8 mouse cellular contexts compared by ENCODE assay signal in the genomic region with DNA sequence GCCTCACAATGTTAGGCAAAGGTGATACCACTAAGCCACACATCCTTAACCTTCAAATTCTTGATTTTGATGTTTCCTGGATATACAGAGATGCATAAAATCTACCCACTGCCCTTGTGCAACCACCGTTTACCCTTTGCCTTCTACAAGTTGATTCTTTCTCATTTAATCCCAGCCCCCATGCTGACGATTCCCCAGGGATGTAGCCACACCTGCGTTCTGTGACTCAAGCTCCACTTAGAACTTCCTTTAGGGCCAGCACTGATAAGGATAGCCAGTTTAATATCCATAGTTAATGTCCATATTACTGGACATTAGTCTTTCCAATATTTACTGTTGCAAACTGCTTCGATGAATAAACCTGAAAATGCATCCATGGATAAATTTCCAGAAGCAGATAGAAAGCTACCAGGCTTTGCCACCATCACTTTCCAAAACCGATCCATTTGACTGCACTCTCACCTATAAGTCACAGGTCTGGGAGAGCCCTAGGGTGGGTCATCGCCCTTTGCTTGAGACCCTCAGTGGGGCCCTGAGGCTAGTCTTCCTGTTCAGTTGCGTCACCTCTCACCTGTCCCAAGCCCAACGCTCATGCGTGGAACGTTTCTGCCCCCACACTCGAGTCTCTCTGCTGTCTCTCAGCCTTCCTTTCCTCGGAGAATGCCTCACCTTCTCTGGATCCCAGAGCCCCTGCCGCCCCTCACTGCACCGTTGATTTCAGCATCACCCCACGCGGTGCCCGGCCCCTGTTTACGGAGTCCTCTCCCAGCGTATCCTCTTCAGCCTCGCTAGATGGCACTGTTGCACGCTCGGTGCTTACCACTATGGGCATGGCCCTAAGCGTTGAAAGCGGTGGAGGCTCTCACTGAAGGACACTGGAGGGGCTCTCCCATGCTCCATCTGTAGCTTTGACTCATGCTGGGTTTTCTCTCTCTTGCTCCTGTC. TPM values are rescaled to one million over a fixed set of nuclear protein-coding genes. Genes with fewer than 3 reads are reported as not detected.
A peak's percentile ranks its signal among the peaks of the same experiment; 100 is the strongest.
DNase-seq lines count a peak whose midpoint lies in the region; ATAC-seq lines count a peak whose summit lies in the region.

No protein-coding gene starts in this region.

- peak; percentile 76 for DNase-seq in T-cell, adult 2 months (ENCODE audit: low spot score)
- DNase-seq in cerebellum, adult 9-11 months = peak; percentile 63
- DNase-seq in frontal cortex, adult 2 months (ENCODE audit: extremely low spot score in 1 of 2, low spot score in 1 of 2) = peak; percentile 28 to 82
- peak; percentile 57 to 60 for DNase-seq in layer of hippocampus, postnatal 36 days
- DNase-seq in lung, postnatal 36 days = peak; percentile 84
- peak; percentile 74 for DNase-seq in right cerebral cortex, adult 18-20 months
- peak; percentile 79 for DNase-seq in urinary bladder, postnatal 14 days (ENCODE audit: low spot score)

- H3K4me3 ChIP-seq in hindbrain, embryonic 12.5 days = peak overlapping the region; percentile 75

- H3K9ac ChIP-seq in hindbrain, embryonic 12.5 days = peak overlapping the region; percentile 52

- 7% methylated on average over 24 of the region's 24 CpGs for WGBS in hindbrain, embryonic 12.5 days

- peaks cover 24% of the 10 kb centered on the region for H3K4me1 ChIP-seq in hindbrain, embryonic 12.5 days

- peak overlapping the region; percentile 70; the same call in 1 of the 2 replicates for H3K27ac ChIP-seq in hindbrain, embryonic 12.5 days

- no peaks in the 10 kb centered on the region for H3K9me3 ChIP-seq in hindbrain, embryonic 12.5 days (replicated peaks)

- H3K4me2 ChIP-seq in hindbrain, embryonic 12.5 days (replicated peaks) = peak overlapping the region; percentile 97

- no peaks in the 10 kb centered on the region for H3K27me3 ChIP-seq in hindbrain, embryonic 12.5 days

- no peaks in the 10 kb centered on the region for H3K36me3 ChIP-seq in hindbrain, embryonic 12.5 days

- peak; percentile 71 for ATAC-seq in hindbrain, embryonic 12.5 days (ENCODE audit: low FRiP score)

RNA-seq across cellular contexts. Expression of gene Kif23, which starts 1.1 kb away (rescaled TPM):
- polyA plus RNA-seq in frontal cortex, adult 2 months (2012; rRNA removed) = 2.5 and 2.9 TPM in 2 replicates
- polyA plus RNA-seq in hindbrain, embryonic 12.5 days (2016; fragmentation: Nextera tagmentation; extraction: Ambion mirVana) = 72.2 and 75.6 TPM in 2 replicates
- total RNA-seq in layer of hippocampus, postnatal 36 days (2021) = 1 to 10 TPM; 1.2 to 2.3 TPM

RNA-seq across cellular contexts. Expression of gene Rplp1, which starts 33.3 kb away (rescaled TPM):
- 3,748 and 3,865 TPM in 2 replicates for polyA plus RNA-seq in frontal cortex, adult 2 months (2012; rRNA removed)
- 692 and 796 TPM in 2 replicates for polyA plus RNA-seq in hindbrain, embryonic 12.5 days (2016; fragmentation: Nextera tagmentation; extraction: Ambion mirVana)
- total RNA-seq in layer of hippocampus, postnatal 36 days (2021) = 1,000 to 10,000 TPM; 1,474 to 1,494 TPM

Comparison
In these comparisons a context has a peak if more than half of its experiments do, and no peak if none do; other contexts are left out.
1. Peak in every context shown above with its lines: DNase-seq, ATAC-seq, H3K4me3 ChIP-seq and H3K27ac ChIP-seq.
2. RNA of gene Kif23, which starts 1.1 kb away (polyA plus RNA-seq): 72.2 to 75.6 TPM in hindbrain, embryonic 12.5 days; 2.5 to 2.9 TPM in frontal cortex, adult 2 months; every median in the first group is over 10 times any median in the second.